8 mouse cellular contexts compared by ENCODE assay signal in the genomic region with DNA sequence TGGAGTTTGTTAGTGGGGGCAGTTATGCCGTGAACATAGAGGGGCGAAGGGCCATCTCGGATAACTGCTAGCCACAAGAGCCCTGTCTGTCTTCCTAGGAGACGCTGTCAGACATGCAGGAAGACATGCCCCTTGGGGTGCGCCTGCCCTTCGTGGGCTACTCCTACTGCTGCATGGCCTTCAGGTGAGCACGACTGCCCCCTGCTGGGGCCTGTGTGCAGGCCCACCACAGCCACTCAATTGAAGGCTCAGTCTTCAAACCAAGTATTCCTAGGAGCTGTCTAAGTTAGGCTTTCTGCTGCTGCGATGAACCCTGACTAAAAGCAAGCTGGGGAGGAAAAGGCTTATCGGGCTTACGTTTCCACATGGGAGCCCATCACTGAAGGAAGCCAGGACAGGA. TPM values are rescaled to one million over a fixed set of nuclear protein-coding genes. Genes with fewer than 3 reads are reported as not detected.
DNase-seq lines count a peak whose midpoint lies in the region; TF ChIP-seq lines count a peak whose summit lies in the region.

No protein-coding gene starts in this region.

- H3K4me3 ChIP-seq in myocyte, result no peak overlapping the region

- H3K27me3 ChIP-seq in myocyte (ENCODE audit: control insufficient read depth, insufficient read depth, insufficient read length), result no peaks in the 10 kb centered on the region

- peaks cover 18% of the 10 kb centered on the region for H3K36me3 ChIP-seq in myocyte (ENCODE audit: control insufficient read depth, insufficient read depth)

- no peak overlapping the region for H3K4me2 ChIP-seq in myocyte (ENCODE audit: low read depth)

- TF ChIP-seq POLR2A in myocyte (IDR thresholded peaks at IDR 0.05; ENCODE audit: insufficient read length, low read depth), result no peak

- intact Hi-C loops in heart, postnatal 25 days (cut with DNase I), result loop anchor here (2.0 kb wide), 1 partner anchor 14 kb away; no protein-coding TSS in a partner anchor

- peak; percentile 64 to 83 for DNase-seq in heart, adult 18-20 months
- no peak for DNase-seq in heart, postnatal 25 days (ENCODE audit: low spot score)
- peak; percentile 57 for DNase-seq in urinary bladder, postnatal 25 days (ENCODE audit: low spot score)
- DNase-seq in urinary bladder, adult 18-20 months (ENCODE audit: low spot score in 2 of 2), result no peak
- DNase-seq in embryo, embryonic 11.5 days (ENCODE audit: low read depth, low spot score), result peak; percentile 54
- peak; percentile 62 to 73 for DNase-seq in layer of hippocampus, postnatal 10 days (ENCODE audit: low spot score in 2 of 2)
- peak; percentile 72 for DNase-seq in thymus, postnatal 25 days

- no peaks in the 10 kb centered on the region for H3K79me2 ChIP-seq in myocyte (ENCODE audit: control insufficient read depth, insufficient read depth)

- no peak overlapping the region for H3ac ChIP-seq in myocyte (ENCODE audit: control insufficient read depth, insufficient read length)

TF ChIP-seq in myocyte, 11 proteins besides CTCF, POLR2A, EP300 and RAD21:
- TF ChIP-seq MYOG (IDR thresholded peaks at IDR 0.05; ENCODE audit: control insufficient read depth in 1 of 3, insufficient read depth in 1 of 3, insufficient read length in 2 of 3, low read depth in 2 of 3) (no peak), REST (IDR thresholded peaks at IDR 0.05; ENCODE audit: insufficient read depth, insufficient read length) (no peak), TCF12 (IDR thresholded peaks at IDR 0.05; ENCODE audit: insufficient read depth, poor library complexity, severe bottlenecking) (no peak), POLR2AphosphoS2 (IDR thresholded peaks at IDR 0.05; ENCODE audit: insufficient read length, low read depth) (peak; percentile 10), SRF (IDR thresholded peaks at IDR 0.05; ENCODE audit: control insufficient read depth, insufficient read length, low read depth) (no peak), E2F4 (IDR thresholded peaks at IDR 0.05; ENCODE audit: insufficient read depth) (no peak)

RNA-seq across cellular contexts. Expression of gene Dmpk, which starts 5.2 kb away (rescaled TPM):
- 100 to 1,000 TPM; 503 to 516 TPM for total RNA-seq in heart, adult 18-20 months (2021)
- total RNA-seq in heart, postnatal 25 days (2021), result 100 to 1,000 TPM; 555 to 584 TPM
- total RNA-seq in layer of hippocampus, postnatal 10 days (2021), result 10 to 100 TPM; 33.3 to 37.2 TPM
- 294 TPM for polyA plus RNA-seq in myocyte (2012; fragmentation: generic; extraction: Trizol)

RNA-seq across cellular contexts. Expression of gene Six5, which starts 5.6 kb away (rescaled TPM):
- 1 to 10 TPM; 5.6 to 6.8 TPM for total RNA-seq in heart, adult 18-20 months (2021)
- 1 to 10 TPM; 8.6 to 9.8 TPM for total RNA-seq in heart, postnatal 25 days (2021)
- 1 to 10 TPM; 2.0 to 2.2 TPM for total RNA-seq in layer of hippocampus, postnatal 10 days (2021)
- 1.6 TPM for polyA plus RNA-seq in myocyte (2012; fragmentation: generic; extraction: Trizol)

RNA-seq across cellular contexts. Expression of gene Dmwd, which starts 12.8 kb away (rescaled TPM):
- total RNA-seq in heart, adult 18-20 months (2021), result 10 to 100 TPM; 44.6 to 46.6 TPM
- total RNA-seq in heart, postnatal 25 days (2021), result 10 to 100 TPM; 43.9 to 45.4 TPM
- 100 to 1,000 TPM; 141 to 148 TPM for total RNA-seq in layer of hippocampus, postnatal 10 days (2021)
- polyA plus RNA-seq in myocyte (2012; fragmentation: generic; extraction: Trizol), result 83.7 TPM

RNA-seq across cellular contexts. Expression of gene Gm4969, which starts 29.4 kb away (rescaled TPM):
- not detected for total RNA-seq in heart, adult 18-20 months (2021)
- total RNA-seq in heart, postnatal 25 days (2021), result not detected
- total RNA-seq in layer of hippocampus, postnatal 10 days (2021), result 1 to 10 TPM; 1.1 to 1.7 TPM
- not detected for polyA plus RNA-seq in myocyte (2012; fragmentation: generic; extraction: Trizol)

RNA-seq across cellular contexts. Expression of gene Fbxo46, which starts 30.8 kb away (rescaled TPM):
- total RNA-seq in heart, adult 18-20 months (2021), result 1 to 10 TPM; 5.5 to 5.7 TPM
- 1 to 10 TPM; 5.4 to 5.5 TPM for total RNA-seq in heart, postnatal 25 days (2021)
- 10 to 100 TPM; 11.5 to 13.9 TPM for total RNA-seq in layer of hippocampus, postnatal 10 days (2021)
- 6.2 TPM for polyA plus RNA-seq in myocyte (2012; fragmentation: generic; extraction: Trizol)

Comparison
In these comparisons a context has a peak if more than half of its experiments do, and no peak if none do; other contexts are left out.
1. DNase-seq: peak in heart, adult 18-20 months (2 of 2), urinary bladder, postnatal 25 days (single experiment), embryo, embryonic 11.5 days (single experiment), layer of hippocampus, postnatal 10 days (2 of 2) and thymus, postnatal 25 days (single experiment); none in heart, postnatal 25 days (single experiment) and urinary bladder, adult 18-20 months (0 of 2).
2. RNA of gene Dmpk, which starts 5.2 kb away (total RNA-seq): 555 to 584 TPM in heart, postnatal 25 days and 503 to 516 TPM in heart, adult 18-20 months; 33.3 to 37.2 TPM in layer of hippocampus, postnatal 10 days; every median in the first group is over 10 times any median in the second.